Mouse (Mus musculus): ENCODE measurements around the gene Eif3d. TPM values are rescaled to one million over a fixed set of nuclear protein-coding genes. Genes with fewer than 3 reads are reported as not detected.

The Eif3d gene
- total and polyA plus RNA-seq, 3 experiments, result 521 to 738 (median 619) TPM

DNA sequence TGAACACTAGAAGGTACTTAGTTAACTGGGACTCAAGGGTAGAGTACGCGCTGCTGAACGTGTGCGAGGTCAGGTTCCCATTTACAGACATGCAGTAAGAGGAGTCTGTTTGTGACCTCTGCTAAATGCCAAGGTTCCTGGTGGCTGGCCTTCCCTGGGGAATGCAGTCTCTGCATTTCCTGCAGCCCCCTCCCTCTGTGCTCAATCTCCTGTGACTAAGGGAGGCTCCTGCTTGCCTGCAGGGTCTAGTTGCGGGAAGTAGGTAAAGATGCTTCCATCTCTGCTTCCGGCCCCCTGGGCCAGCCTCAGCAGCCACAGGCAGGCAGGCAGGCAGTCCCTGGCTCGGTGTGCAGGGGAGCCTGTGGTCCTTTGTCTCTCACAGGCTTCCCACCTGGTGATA lies 58.0 kb downstream of the Eif3d start:
- DNase-seq (ENCODE audit: low read depth, low spot score), result no peak
- Histone ChIP-seq H3K27ac (ENCODE audit: control insufficient read depth, low read depth, low read length) (no peak overlapping the region), H3K9me3 (replicated peaks; ENCODE audit: insufficient read depth, low read length) (no peaks in the 10 kb centered on the region), H3K4me1 (ENCODE audit: control insufficient read depth in 1 of 2, insufficient read depth in 2 of 2, low read length in 2 of 2) (no peaks in the 10 kb centered on the region), H3K9ac (ENCODE audit: control insufficient read depth, low read depth, low read length, poor library complexity, severe bottlenecking) (no peak overlapping the region), H3K36me3 (ENCODE audit: control insufficient read depth in 1 of 2, insufficient read depth in 2 of 2, low read length in 2 of 2) (peaks cover 0 to 2% of the 10 kb centered on the region in 2 experiments; a peak in 1 of 4 replicates), H3K27me3 (ENCODE audit: control insufficient read depth in 1 of 2, insufficient read depth in 2 of 2, low read length in 2 of 2) (no peaks in the 10 kb centered on the region), H3K79me2 (ENCODE audit: control insufficient read depth, insufficient read depth, low read length, poor library complexity) (no peaks in the 10 kb centered on the region), H3K4me3 (ENCODE audit: control insufficient read depth in 1 of 2, insufficient read depth in 1 of 2, low read depth in 2 of 2, low read length in 2 of 2) (no peak overlapping the region)
- TF ChIP-seq MAFK (IDR thresholded peaks at IDR 0.05; ENCODE audit: borderline replicate concordance, low read depth, low read length) (no peak), POLR2AphosphoS2 (IDR thresholded peaks at IDR 0.05; ENCODE audit: low read length) (no peak), HCFC1 (IDR thresholded peaks at IDR 0.05; ENCODE audit: low read depth, low read length) (no peak), CTCF (IDR thresholded peaks at IDR 0.05 in 2 of 3, conservative IDR thresholded peaks at IDR 0.05 in 1 of 3; ENCODE audit: control insufficient read depth in 1 of 3, insufficient read depth in 1 of 3, low read depth in 2 of 3, low read length in 3 of 3, poor library complexity in 1 of 3, severe bottlenecking in 1 of 3) (no peak), SIN3A (IDR thresholded peaks at IDR 0.05; ENCODE audit: low read length) (no peak), ZKSCAN1 (IDR thresholded peaks at IDR 0.05; ENCODE audit: low read depth, low read length) (no peak), GATA1 (IDR thresholded peaks at IDR 0.05; ENCODE audit: low read depth, low read length) (no peak), MYB (IDR thresholded peaks at IDR 0.05; ENCODE audit: low read depth, low read length) (no peak), USF2 (IDR thresholded peaks at IDR 0.05; ENCODE audit: borderline replicate concordance in 1 of 2, insufficient read depth in 1 of 2, low read depth in 1 of 2, low read length in 2 of 2) (no peak), ZC3H11A (IDR thresholded peaks at IDR 0.05; ENCODE audit: low read depth, low read length) (no peak)

DNA sequence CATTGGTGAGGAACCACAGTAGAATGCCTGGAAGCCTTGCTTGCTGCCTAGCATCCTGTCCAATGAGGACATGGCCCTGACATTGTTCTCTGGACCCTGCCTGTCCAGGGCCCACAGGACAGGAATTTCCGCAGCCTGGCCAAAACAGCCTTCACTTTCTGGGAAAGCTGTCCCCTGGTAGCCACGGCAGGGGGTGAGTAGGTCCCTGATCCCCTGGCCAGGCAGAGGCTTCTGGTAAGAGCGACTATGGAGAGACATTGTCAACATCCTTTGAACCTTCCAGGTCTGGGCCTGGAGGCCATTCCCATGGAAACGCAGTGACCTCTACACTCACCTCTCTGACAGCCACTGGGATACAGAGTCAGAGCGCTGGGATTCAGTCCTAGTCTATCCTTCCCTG lies 58.6 kb downstream of the Eif3d start:
- peaks cover 0 to 2% of the 10 kb centered on the region in 2 experiments; a peak in 1 of 4 replicates for H3K36me3 ChIP-seq (ENCODE audit: control insufficient read depth in 1 of 2, insufficient read depth in 2 of 2, low read length in 2 of 2)
- H3K9ac ChIP-seq (ENCODE audit: control insufficient read depth, low read depth, low read length, poor library complexity, severe bottlenecking), result no peak overlapping the region
- no peak for TF ChIP-seq HCFC1 (IDR thresholded peaks at IDR 0.05; ENCODE audit: low read depth, low read length)
- TF ChIP-seq ZNF384 (IDR thresholded peaks at IDR 0.05; ENCODE audit: low read depth, low read length), result no peak
- no peak for TF ChIP-seq TBP (IDR thresholded peaks at IDR 0.05; ENCODE audit: low read depth, low read length)
- TF ChIP-seq MAZ (IDR thresholded peaks at IDR 0.05; ENCODE audit: low read depth, low read length), result no peak
- TF ChIP-seq TAL1 (IDR thresholded peaks at IDR 0.05; ENCODE audit: low read length), result no peak
- TF ChIP-seq GATA1 (IDR thresholded peaks at IDR 0.05; ENCODE audit: low read depth, low read length), result no peak
- TF ChIP-seq POLR2AphosphoS5 (IDR thresholded peaks at IDR 0.05; ENCODE audit: borderline replicate concordance, low read depth, low read length), result no peak
- TF ChIP-seq CTCF (IDR thresholded peaks at IDR 0.05 in 2 of 3, conservative IDR thresholded peaks at IDR 0.05 in 1 of 3; ENCODE audit: control insufficient read depth in 1 of 3, insufficient read depth in 1 of 3, low read depth in 2 of 3, low read length in 3 of 3, poor library complexity in 1 of 3, severe bottlenecking in 1 of 3), result no peak
- no peak for TF ChIP-seq ELF1 (IDR thresholded peaks at IDR 0.05; ENCODE audit: low read depth, low read length)
- no peak for TF ChIP-seq MYC (IDR thresholded peaks at IDR 0.05; ENCODE audit: low read depth, low read length)
- TF ChIP-seq EP300 (IDR thresholded peaks at IDR 0.05; ENCODE audit: low read depth in 1 of 2, low read length in 2 of 2), result no peak
- no peak for TF ChIP-seq USF2 (IDR thresholded peaks at IDR 0.05; ENCODE audit: borderline replicate concordance in 1 of 2, insufficient read depth in 1 of 2, low read depth in 1 of 2, low read length in 2 of 2)
- no peak for TF ChIP-seq CHD1 (IDR thresholded peaks at IDR 0.05; ENCODE audit: low read depth, low read length)
- no peak for TF ChIP-seq ZC3H11A (IDR thresholded peaks at IDR 0.05; ENCODE audit: low read depth, low read length)
- TF ChIP-seq KAT2A (conservative IDR thresholded peaks at IDR 0.05; ENCODE audit: low read depth, low read length), result no peak
- no peak for TF ChIP-seq USF1 (IDR thresholded peaks at IDR 0.05; ENCODE audit: low read depth, low read length)
- no peak for TF ChIP-seq BHLHE40 (IDR thresholded peaks at IDR 0.05; ENCODE audit: borderline replicate concordance, low read depth, low read length)
- TF ChIP-seq TCF12 (IDR thresholded peaks at IDR 0.05; ENCODE audit: low read depth, low read length), result no peak
- TF ChIP-seq ZKSCAN1 (IDR thresholded peaks at IDR 0.05; ENCODE audit: low read depth, low read length), result no peak
- H3K79me2 ChIP-seq (ENCODE audit: control insufficient read depth, insufficient read depth, low read length, poor library complexity), result no peaks in the 10 kb centered on the region
- H3K27me3 ChIP-seq (ENCODE audit: control insufficient read depth in 1 of 2, insufficient read depth in 2 of 2, low read length in 2 of 2), result no peaks in the 10 kb centered on the region
- H3K9me3 ChIP-seq (replicated peaks; ENCODE audit: insufficient read depth, low read length), result no peaks in the 10 kb centered on the region
- DNase-seq (ENCODE audit: low read depth, low spot score), result no peak
- H3K4me3 ChIP-seq (ENCODE audit: control insufficient read depth in 1 of 2, insufficient read depth in 1 of 2, low read depth in 2 of 2, low read length in 2 of 2), result no peak overlapping the region
- H3K4me1 ChIP-seq (ENCODE audit: control insufficient read depth in 1 of 2, insufficient read depth in 2 of 2, low read length in 2 of 2), result no peaks in the 10 kb centered on the region
- no peak overlapping the region for H3K27ac ChIP-seq (ENCODE audit: control insufficient read depth, low read depth, low read length)

Data from MEL (cell line).